ENCODE assay signal across 12 mouse cellular contexts in the genomic region with DNA sequence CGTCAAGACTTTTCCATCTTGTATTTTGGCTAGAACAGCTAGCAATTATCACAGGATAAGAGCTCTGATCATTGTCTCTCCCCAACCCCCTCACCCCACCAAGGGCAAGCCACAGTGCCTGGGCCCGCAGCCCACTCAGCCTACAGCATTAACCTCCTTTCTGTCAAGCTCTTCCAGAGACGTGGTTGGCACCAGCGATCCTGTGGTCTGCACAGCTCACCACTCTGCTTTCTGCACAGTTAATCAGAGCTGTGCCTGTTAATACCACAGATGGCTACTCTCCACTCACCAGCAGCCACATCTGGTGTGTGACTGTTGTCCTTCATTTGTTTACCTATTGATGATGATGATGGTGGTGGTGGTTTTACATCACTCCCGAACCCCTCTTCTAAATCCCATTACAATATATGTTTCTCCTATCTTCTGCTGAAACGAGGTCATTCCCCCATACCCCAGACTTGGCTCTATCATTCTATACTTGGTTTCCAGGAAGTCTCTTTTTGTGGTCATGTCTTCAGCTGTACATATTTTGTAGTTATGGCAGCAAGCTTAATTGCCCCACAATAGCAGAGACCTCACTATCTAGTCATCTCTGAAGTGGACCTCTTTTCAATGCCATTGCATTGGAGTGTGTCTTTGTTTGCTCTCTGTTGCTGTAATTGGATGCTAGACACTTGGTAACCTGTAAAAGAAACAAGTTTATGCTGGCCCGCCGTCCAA.
DNase-seq lines count a peak whose midpoint lies in the region; ATAC-seq and TF ChIP-seq lines count a peak whose summit lies in the region.
"Had no signal": no experiment of that assay in that cellular context is flagged by ENCODE, and none has a peak within 500 bp of the region (broad histone marks: within the 10 kb centered on the region; RNA-seq: fewer than 3 reads in every experiment).

No protein-coding gene starts in this region.

- peak overlapping the region; percentile 2; the same call in 1 of the 2 replicates for H3K4me3 ChIP-seq in kidney, adult 2 months (ENCODE audit: insufficient read depth, low read depth, low read length)
- H3K4me3 ChIP-seq: limb, embryonic 12.5 days; midbrain, embryonic 12.5 days had no signal

- no peaks in the 10 kb centered on the region for H3K36me3 ChIP-seq in kidney, adult 2 months (ENCODE audit: control insufficient read depth, insufficient read depth, low read length)
- H3K36me3 ChIP-seq: limb, embryonic 12.5 days; midbrain, embryonic 12.5 days had no signal

- no peaks in the 10 kb centered on the region for H3K27me3 ChIP-seq in kidney, adult 2 months (replicated peaks; ENCODE audit: control insufficient read depth, insufficient read depth, low read length)
- H3K27me3 ChIP-seq: limb, embryonic 12.5 days; midbrain, embryonic 12.5 days had no signal

- no peak for DNase-seq in kidney, adult 2 months
- no peak for DNase-seq in kidney, adult 18-20 months
- DNase-seq in 3134 (ENCODE audit: extremely low read depth, insufficient read length, low spot score): peak; percentile 52
- DNase-seq in spleen, postnatal 14 days (ENCODE audit: low spot score in 2 of 2): no peak
- no peak for DNase-seq in gastrocnemius, adult 8-10 months (ENCODE audit: low spot score in 2 of 2)
- DNase-seq: cerebellum, adult 11 months; thymus, postnatal 25 days had no signal

- no peak for TF ChIP-seq CTCF in kidney, adult 2 months (conservative IDR thresholded peaks at IDR 0.05; ENCODE audit: insufficient read depth, insufficient read length, low read depth, low read length)

- peaks cover 21% of the 10 kb centered on the region for H3K4me1 ChIP-seq in kidney, adult 2 months (ENCODE audit: control insufficient read depth, insufficient read depth, low read length)
- H3K4me1 ChIP-seq: midbrain, embryonic 12.5 days had no signal

- H3K27ac ChIP-seq in kidney, adult 2 months (ENCODE audit: insufficient read depth, low read depth, low read length): peak overlapping the region; percentile 86
- H3K27ac ChIP-seq: hindbrain, postnatal 0 days; limb, embryonic 12.5 days; midbrain, embryonic 12.5 days had no signal

- peak; percentile 54 for ATAC-seq in CD4-positive, CD25-positive, alpha-beta regulatory T cell, adult 4 months
- ATAC-seq in granulocyte monocyte progenitor cell, adult 5-6 weeks (replicated peaks; ENCODE audit: poor library complexity, severe bottlenecking): peak; percentile 33
- ATAC-seq: hindbrain, postnatal 0 days had no signal

- TF ChIP-seq POLR2A in kidney, adult 2 months (IDR thresholded peaks at IDR 0.05; ENCODE audit: low read depth, low read length): no peak

- WGBS in kidney, adult 2 months: 69% methylated on average over 8 of the region's 8 CpGs
